Mouse (Mus musculus): ENCODE measurements around the gene Pacsin1. TPM values are rescaled to one million over a fixed set of nuclear protein-coding genes. Genes with fewer than 3 reads are reported as not detected.

Gene Pacsin1
- polyA plus RNA-seq, 1 experiment from 2014 or later = 0.54 TPM

DNA sequence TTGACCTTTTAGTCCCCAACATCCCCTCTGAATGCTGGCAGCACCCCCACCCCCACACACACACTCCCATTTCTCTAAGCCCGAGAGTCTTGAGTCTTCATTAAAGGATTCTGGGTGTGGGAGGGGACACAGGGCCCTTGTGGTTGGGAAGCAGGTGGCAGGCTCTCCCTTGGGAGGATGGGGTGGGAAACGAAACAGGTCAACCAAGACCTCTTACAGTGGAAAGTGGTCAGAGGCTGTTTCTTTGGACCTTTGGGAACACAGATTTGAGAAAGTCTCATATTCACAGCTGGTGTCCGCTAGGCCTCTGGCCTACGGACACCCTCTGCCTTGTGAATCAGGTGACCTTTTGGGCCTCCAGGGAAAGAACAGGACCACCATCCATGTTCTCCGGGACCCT, 54.3 kb downstream of the Pacsin1 start:
- no peaks in the 10 kb centered on the region for H3K9me3 ChIP-seq (replicated peaks)
- 78% methylated on average over 5 of the region's 5 CpGs for WGBS
- H3K36me3 ChIP-seq = no peaks in the 10 kb centered on the region
- no peak overlapping the region for H3K4me2 ChIP-seq
- H3K27ac ChIP-seq = no peak overlapping the region
- H3K4me3 ChIP-seq = no peak overlapping the region
- no peak for ATAC-seq (replicated peaks; ENCODE audit: insufficient number of reproducible peaks, insufficient read depth, low FRiP score, low read depth)
- peaks cover 46% of the 10 kb centered on the region for H3K27me3 ChIP-seq
- H3K4me1 ChIP-seq (replicated peaks) = peaks cover 10% of the 10 kb centered on the region
- no peak overlapping the region for H3K9ac ChIP-seq

DNA sequence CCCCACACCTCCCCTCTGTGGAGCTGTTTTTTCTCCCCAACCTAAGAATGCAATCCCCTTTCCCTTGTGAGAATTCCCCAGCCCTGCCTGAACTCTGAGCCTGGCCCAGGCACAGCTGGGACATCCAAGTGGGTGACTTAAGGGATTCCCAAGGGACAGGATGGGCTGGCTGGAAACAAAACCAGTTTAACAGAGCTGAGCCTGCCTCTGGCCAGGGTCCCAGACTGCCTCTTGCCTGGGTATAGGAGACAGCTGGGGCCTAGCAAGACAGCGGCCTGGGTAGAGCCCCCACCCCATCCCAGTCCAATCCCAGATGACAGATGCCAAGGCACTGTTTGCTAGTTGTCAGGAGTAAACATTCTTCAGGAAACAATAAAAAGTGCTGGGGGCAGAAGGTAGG, 57.5 kb downstream of the Pacsin1 start:
- peaks cover 13% of the 10 kb centered on the region for H3K4me1 ChIP-seq (replicated peaks)
- no peak for ATAC-seq (replicated peaks; ENCODE audit: insufficient number of reproducible peaks, insufficient read depth, low FRiP score, low read depth)
- peaks cover 28% of the 10 kb centered on the region for H3K27me3 ChIP-seq

DNA sequence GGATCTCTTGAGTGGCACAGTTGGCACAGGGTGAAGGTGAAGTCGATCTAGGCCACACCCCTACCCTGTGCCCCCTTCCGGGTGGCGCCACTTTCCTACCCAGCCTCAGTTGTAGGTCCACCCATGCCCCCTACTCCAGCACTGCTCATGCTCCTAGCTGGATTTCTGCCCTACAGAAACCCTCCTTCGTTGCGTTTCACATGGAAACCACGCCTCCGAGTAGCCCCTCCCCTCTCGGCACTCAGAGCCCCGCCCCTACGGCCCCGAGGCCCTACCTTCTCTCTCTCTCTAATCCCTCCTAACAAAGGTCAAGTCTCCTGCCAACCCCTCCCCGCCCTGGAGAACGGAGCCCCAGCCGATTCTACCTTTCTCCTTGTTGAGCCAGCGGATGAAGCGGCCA, 61.5 kb downstream of the Pacsin1 start:
- Histone ChIP-seq H3K27ac (no peak overlapping the region), H3K9me3 (replicated peaks) (no peaks in the 10 kb centered on the region), H3K9ac (no peak overlapping the region), H3K4me3 (peak overlapping the region; percentile 31), H3K27me3 (peaks cover 43% of the 10 kb centered on the region), H3K36me3 (no peaks in the 10 kb centered on the region), H3K4me1 (replicated peaks) (peaks cover 7% of the 10 kb centered on the region; the same call in 1 of the 2 replicates), H3K4me2 (peak overlapping the region; percentile 52)
- no peak for ATAC-seq (replicated peaks; ENCODE audit: insufficient number of reproducible peaks, insufficient read depth, low FRiP score, low read depth)
- WGBS = 9% methylated on average over 16 of the region's 16 CpGs

More for the DNA sequence above, 57.5 kb downstream of the Pacsin1 start:
- Histone ChIP-seq H3K9ac (no peak overlapping the region), H3K4me2 (no peak overlapping the region), H3K4me3 (no peak overlapping the region), H3K9me3 (replicated peaks) (no peaks in the 10 kb centered on the region), H3K27ac (no peak overlapping the region), H3K36me3 (no peaks in the 10 kb centered on the region)
- WGBS = 67% methylated on average over 1 of the region's 1 CpGs

DNA sequence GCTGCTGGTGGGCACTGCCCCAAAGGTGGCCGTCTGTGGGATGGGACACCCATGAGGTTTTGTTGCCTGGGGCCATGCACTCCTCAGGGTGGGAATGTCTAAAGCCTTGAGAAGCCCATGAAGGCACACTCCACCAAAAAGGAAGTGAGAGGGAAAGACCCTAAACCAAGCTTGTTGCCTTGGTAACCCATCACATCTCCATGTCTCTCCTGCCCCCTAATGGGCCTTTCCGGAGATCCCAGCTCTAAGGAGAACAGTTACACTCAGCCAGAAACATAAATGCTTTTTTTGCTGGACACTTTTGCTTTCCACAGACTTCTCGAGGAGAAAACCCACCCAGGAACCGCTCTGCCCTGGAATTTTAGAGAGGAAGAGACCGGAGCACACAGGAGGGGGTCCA, 62.9 kb downstream of the Pacsin1 start:
- ATAC-seq (replicated peaks; ENCODE audit: insufficient number of reproducible peaks, insufficient read depth, low FRiP score, low read depth) = no peak
- 41% methylated on average over 5 of the region's 5 CpGs for WGBS

DNA sequence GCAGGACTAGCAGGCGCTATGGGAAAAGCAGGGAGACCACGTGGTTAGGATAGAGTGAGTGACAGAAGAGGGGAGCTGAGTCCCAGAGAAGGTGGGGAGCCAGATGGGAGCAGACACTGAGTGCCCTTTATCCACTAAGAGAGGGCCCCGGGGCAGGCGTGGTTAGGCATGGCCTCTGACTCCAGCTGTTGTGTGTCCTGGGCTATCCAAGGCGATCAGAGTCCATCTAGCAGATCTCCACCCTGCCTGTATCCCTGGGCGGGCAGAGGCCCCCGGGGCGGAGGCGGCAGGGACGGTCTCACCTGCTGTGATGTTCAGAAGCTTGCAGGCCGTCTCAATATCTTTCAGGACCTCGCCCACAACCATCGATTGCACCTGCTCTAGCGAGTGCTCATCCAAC, 64.4 kb downstream of the Pacsin1 start:
- Histone ChIP-seq H3K4me1 (replicated peaks) (peaks cover 7% of the 10 kb centered on the region; the same call in 1 of the 2 replicates), H3K4me3 (no peak overlapping the region), H3K27me3 (peaks cover 43% of the 10 kb centered on the region), H3K27ac (no peak overlapping the region), H3K9me3 (replicated peaks) (no peaks in the 10 kb centered on the region), H3K9ac (no peak overlapping the region), H3K36me3 (no peaks in the 10 kb centered on the region), H3K4me2 (no peak overlapping the region)
- WGBS = 58% methylated on average over 14 of the region's 14 CpGs
- ATAC-seq (replicated peaks; ENCODE audit: insufficient number of reproducible peaks, insufficient read depth, low FRiP score, low read depth) = no peak

More for the DNA sequence above, 62.9 kb downstream of the Pacsin1 start:
- no peaks in the 10 kb centered on the region for H3K9me3 ChIP-seq (replicated peaks)
- H3K27me3 ChIP-seq = peaks cover 43% of the 10 kb centered on the region
- H3K27ac ChIP-seq = no peak overlapping the region
- no peak overlapping the region for H3K4me2 ChIP-seq
- H3K4me1 ChIP-seq (replicated peaks) = peaks cover 7% of the 10 kb centered on the region; the same call in 1 of the 2 replicates
- no peaks in the 10 kb centered on the region for H3K36me3 ChIP-seq
- no peak overlapping the region for H3K9ac ChIP-seq
- H3K4me3 ChIP-seq = no peak overlapping the region

DNA sequence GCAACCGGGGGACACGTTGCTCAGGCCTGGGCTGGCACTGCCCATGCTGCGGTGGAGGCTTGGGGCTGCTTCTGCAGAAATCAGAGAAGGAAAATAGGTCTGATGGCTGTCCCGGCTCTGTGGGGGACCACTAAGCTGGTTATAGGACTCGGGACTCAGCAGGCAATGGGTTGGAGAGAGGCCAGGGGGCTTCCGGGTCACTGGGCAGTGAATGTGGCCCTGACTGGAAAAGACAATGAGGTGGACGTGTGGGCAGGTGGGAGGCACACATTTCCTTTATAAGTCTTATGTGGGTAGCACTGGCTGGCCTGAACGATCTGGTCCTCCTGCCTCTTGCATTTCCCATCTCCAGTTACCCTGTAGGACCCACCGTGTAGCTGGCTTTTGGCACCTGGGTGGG, 65.0 kb downstream of the Pacsin1 start:
- no peak for ATAC-seq (replicated peaks; ENCODE audit: insufficient number of reproducible peaks, insufficient read depth, low FRiP score, low read depth)
- no peaks in the 10 kb centered on the region for H3K36me3 ChIP-seq
- H3K4me2 ChIP-seq = no peak overlapping the region
- H3K27ac ChIP-seq = no peak overlapping the region
- H3K4me3 ChIP-seq = no peak overlapping the region
- H3K9me3 ChIP-seq (replicated peaks) = no peaks in the 10 kb centered on the region
- peaks cover 7% of the 10 kb centered on the region; the same call in 1 of the 2 replicates for H3K4me1 ChIP-seq (replicated peaks)
- WGBS = 57% methylated on average over 9 of the region's 9 CpGs
- peaks cover 50% of the 10 kb centered on the region for H3K27me3 ChIP-seq
- H3K9ac ChIP-seq = no peak overlapping the region

DNA sequence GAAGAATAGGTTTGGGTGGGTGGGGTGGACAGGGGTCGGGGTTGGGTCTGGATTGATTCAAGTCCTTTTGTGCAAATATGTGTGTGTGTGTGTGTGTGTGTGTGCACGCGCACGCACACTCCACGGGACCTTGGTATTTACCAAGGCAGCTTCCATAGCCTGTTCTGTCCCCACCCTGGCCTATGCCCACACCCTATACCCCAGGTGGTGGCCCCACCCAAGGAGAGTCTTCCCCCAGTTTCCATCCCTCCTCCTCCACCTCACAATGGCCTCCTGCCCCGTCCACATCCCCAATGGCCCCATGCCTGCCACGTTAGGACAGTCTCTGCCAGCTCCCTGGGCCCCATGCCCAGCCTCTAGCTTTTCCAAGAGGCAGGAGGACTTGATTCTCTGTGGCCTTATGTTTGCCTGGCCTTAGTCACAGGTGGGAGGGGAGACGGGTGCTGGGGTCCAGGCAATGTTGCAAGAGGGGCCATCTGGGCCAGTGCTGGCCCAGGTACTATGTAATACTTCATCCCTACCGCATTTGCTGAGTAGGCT, 65.9 kb downstream of the Pacsin1 start:
- peaks cover 50% of the 10 kb centered on the region for H3K27me3 ChIP-seq
- 71% methylated on average over 9 of the region's 9 CpGs for WGBS
- no peak for ATAC-seq (replicated peaks; ENCODE audit: insufficient number of reproducible peaks, insufficient read depth, low FRiP score, low read depth)

DNA sequence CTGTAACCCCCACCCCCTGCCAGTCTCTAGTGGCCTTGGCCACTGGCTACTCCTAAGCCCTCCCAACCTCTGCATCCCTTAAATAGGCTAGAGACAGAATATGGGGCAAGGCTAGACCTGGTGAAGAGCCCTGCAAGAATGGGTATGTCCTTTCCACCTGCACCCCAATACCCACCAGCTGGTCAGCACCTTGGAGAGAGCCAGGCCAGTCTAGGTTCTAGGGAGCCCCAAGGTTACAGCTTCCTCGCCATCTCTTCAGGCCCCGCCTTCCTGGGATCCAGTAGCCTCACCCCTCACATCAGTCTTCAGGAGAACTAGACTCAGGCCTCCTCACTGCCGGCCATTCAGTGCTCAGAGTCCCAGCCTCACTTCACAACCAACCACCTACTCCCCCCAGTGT, 69.0 kb downstream of the Pacsin1 start:
- Histone ChIP-seq H3K27me3 (peaks cover 29% of the 10 kb centered on the region), H3K4me1 (replicated peaks) (no peaks in the 10 kb centered on the region; the same call in 1 of the 2 replicates), H3K27ac (no peak overlapping the region), H3K36me3 (no peaks in the 10 kb centered on the region), H3K9me3 (replicated peaks) (no peaks in the 10 kb centered on the region), H3K4me2 (no peak overlapping the region), H3K9ac (no peak overlapping the region), H3K4me3 (no peak overlapping the region)
- 31% methylated on average over 3 of the region's 3 CpGs for WGBS
- no peak for ATAC-seq (replicated peaks; ENCODE audit: insufficient number of reproducible peaks, insufficient read depth, low FRiP score, low read depth)

More for the DNA sequence above, 65.9 kb downstream of the Pacsin1 start:
- no peak overlapping the region for H3K4me3 ChIP-seq
- H3K4me1 ChIP-seq (replicated peaks) = peaks cover 7% of the 10 kb centered on the region
- no peak overlapping the region for H3K9ac ChIP-seq
- no peak overlapping the region for H3K4me2 ChIP-seq
- H3K36me3 ChIP-seq = no peaks in the 10 kb centered on the region
- H3K27ac ChIP-seq = no peak overlapping the region
- no peaks in the 10 kb centered on the region for H3K9me3 ChIP-seq (replicated peaks)

DNA sequence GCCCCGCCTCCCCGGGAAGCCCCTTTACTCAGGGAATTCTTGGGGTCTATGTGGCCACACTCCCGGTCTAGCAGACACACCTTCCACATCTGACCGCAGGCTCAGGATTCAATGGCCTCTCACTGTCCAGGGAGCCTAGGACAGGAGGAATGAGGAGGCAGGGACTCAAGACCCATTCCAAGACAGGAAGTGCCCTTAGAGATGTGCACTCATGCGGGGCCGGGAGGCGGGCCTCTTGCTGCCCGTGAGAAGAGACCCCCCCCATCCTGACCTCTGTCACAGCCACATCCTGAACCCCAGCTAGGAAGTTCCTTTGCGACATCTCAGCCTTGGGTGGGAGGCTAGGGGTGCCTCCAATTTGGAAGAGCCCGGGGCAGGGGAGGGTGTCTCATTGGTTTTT, 69.7 kb downstream of the Pacsin1 start:
- peaks cover 22% of the 10 kb centered on the region for H3K27me3 ChIP-seq
- 45% methylated on average over 10 of the region's 10 CpGs for WGBS
- ATAC-seq (replicated peaks; ENCODE audit: insufficient number of reproducible peaks, insufficient read depth, low FRiP score, low read depth) = no peak
- H3K4me2 ChIP-seq = no peak overlapping the region
- H3K9ac ChIP-seq = no peak overlapping the region
- no peaks in the 10 kb centered on the region for H3K9me3 ChIP-seq (replicated peaks)
- no peaks in the 10 kb centered on the region for H3K36me3 ChIP-seq
- H3K27ac ChIP-seq = no peak overlapping the region
- H3K4me3 ChIP-seq = no peak overlapping the region
- H3K4me1 ChIP-seq (replicated peaks) = no peaks in the 10 kb centered on the region; the same call in 1 of the 2 replicates

DNA sequence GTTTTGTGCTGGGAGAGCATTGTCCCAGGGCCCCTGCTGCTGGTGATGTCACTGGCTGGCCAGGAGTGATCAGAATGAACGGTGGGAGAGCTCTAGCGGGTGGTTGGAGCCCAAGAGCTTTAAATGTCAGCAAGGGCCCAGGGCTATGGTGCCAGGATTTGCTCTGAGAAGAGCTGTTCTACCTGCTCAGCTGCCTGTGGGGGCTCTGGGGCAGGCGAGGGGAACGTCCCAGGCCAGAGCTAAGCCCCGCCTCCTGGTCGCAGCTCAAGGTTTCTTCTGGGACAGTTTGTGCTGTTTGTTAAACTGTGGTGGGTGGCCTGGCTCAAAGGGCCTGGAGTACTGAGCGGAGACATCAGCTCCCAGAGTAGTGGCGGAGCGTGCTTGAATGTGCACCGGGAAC, 70.1 kb downstream of the Pacsin1 start:
- 23% methylated on average over 10 of the region's 10 CpGs for WGBS
- H3K4me2 ChIP-seq = no peak overlapping the region

DNA sequence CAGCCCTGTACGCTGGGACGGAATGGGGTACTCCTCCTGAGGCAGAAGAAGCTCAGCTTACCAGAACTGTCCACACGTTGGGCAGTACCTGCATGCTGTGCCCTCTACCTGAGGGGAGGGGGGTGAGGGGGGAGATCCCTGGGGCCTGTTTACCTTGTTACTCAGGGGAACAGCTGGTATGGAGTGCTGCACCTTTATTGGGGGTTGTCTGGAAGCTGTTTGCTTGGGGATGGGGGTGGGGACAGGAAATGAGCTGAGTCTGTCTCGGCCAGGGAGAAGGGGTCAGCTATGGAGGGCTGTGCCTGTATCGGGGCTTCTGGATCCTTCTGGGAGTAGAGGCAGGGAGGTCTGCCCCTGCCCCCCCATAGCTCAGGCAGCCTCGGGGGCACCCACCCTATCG, 71.2 kb downstream of the Pacsin1 start:
- Histone ChIP-seq H3K27ac (no peak overlapping the region), H3K36me3 (no peaks in the 10 kb centered on the region), H3K27me3 (peaks cover 20% of the 10 kb centered on the region), H3K4me2 (no peak overlapping the region), H3K4me1 (replicated peaks) (no peaks in the 10 kb centered on the region; the same call in 1 of the 2 replicates), H3K9me3 (replicated peaks) (no peaks in the 10 kb centered on the region), H3K4me3 (no peak overlapping the region), H3K9ac (no peak overlapping the region)
- no peak for ATAC-seq (replicated peaks; ENCODE audit: insufficient number of reproducible peaks, insufficient read depth, low FRiP score, low read depth)
- 51% methylated on average over 7 of the region's 7 CpGs for WGBS

More for the DNA sequence above, 70.1 kb downstream of the Pacsin1 start:
- Histone ChIP-seq H3K27ac (no peak overlapping the region), H3K36me3 (no peaks in the 10 kb centered on the region), H3K9me3 (replicated peaks) (no peaks in the 10 kb centered on the region), H3K9ac (no peak overlapping the region), H3K4me3 (no peak overlapping the region), H3K4me1 (replicated peaks) (no peaks in the 10 kb centered on the region; the same call in 1 of the 2 replicates), H3K27me3 (peaks cover 20% of the 10 kb centered on the region)
- no peak for ATAC-seq (replicated peaks; ENCODE audit: insufficient number of reproducible peaks, insufficient read depth, low FRiP score, low read depth)

DNA sequence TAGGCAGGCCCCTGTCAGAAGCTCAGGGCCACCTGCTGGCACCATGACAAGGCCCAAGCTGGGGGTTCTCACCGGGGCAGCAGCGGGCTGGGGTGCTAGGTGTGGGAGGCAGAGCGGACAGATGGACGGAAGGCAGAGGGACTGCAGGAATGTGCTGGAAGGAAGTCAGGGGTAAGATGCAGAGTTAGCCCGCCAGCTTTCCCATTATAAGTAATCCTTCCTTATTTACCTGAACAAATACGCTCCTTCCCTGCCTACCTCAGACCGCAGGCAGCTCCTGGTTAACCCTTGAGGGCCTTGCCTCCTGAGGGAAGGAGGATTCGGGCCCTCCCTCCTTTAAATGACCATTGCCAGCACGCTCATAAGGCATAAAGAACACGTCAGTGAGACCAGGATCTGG, 73.5 kb downstream of the Pacsin1 start, which contains the start of gene Spdef:
Gene Spdef (minus strand): TSS at position 186 of the 400 bp plus-strand sequence.
- ATAC-seq (replicated peaks; ENCODE audit: insufficient number of reproducible peaks, insufficient read depth, low FRiP score, low read depth) = no peak
- Histone ChIP-seq H3K9ac (no peak within 1 kb of the TSS), H3K27ac (no peak within 1 kb of the TSS), H3K4me3 (no peak within 1 kb of the TSS), H3K36me3 (no peaks in the 10 kb centered on the region), H3K4me2 (no peak within 1 kb of the TSS), H3K4me1 (replicated peaks) (no peaks in the 10 kb centered on the region; the same call in 1 of the 2 replicates), H3K9me3 (replicated peaks) (no peaks in the 10 kb centered on the region), H3K27me3 (peaks cover 29% of the 10 kb centered on the region)
- 74% methylated on average over 10 of the region's 10 CpGs for WGBS

Data from heart, embryonic 15.5 days (tissue).